Mouse (Mus musculus) left cerebral cortex, adult 18-20 months (tissue): ENCODE measurements at regions not wholly inside any gene's neighbourhood (a gene's known extent, or its start where the extent isn't known, plus 50 kb on each side); places are given as distances from the start of the nearest gene placed in this dataset.
"Not testable (repeated sequence)": the region's sequence is repeated elsewhere in the genome, so short reads cannot be mapped to it uniquely, and the experiment has no call there.

Experiments
- DNase-seq, 2 experiments: peaks; one replicate each; pipeline ENCODE4 v3.0.0; 2021 to 2022; ENCODE audit warnings: low spot score in 2 of 2, mixed read lengths in 1 of 2

DNA sequence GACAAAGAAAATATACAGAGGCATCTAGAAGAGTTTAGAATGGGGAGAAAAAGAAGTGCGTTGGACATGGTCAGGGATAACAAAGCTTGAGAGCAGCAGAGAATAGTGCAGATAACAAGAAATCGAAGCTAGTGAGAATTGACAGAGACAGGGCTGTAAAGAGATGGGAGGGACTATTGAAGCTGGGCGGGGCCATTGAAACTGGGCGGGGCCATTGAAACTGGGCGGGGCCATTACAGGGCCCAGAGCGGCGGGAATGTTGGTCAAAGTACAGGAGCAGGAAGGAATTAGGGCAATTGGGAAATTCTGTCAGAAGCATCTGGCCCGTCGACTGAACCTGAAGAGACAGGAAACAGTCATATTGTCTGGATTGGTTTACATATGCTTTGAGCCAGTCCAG, 243.3 kb upstream of the Srek1ip1 start:
- DNase-seq: no peak

DNA sequence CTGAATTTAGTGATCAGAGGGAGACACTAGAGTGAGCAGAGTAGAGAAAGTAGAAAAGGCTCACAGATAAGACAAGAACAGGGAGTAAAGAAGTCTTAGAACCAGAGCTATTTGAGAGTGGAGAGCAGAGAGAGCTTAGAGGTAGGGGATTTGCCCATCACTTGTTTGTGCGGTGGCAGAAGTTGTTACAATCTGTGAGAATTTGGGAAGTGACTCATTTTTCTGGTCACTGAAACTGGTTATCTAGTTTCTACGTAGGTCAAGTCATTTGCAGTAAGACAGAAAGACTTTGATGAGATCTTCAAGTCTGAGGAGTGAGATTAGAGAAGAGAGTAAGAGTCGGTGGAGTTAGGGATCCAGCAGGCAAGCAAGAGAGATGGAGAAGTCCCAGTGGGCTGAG, 239.0 kb upstream of the Srek1ip1 start:
- DNase-seq: no peak

DNA sequence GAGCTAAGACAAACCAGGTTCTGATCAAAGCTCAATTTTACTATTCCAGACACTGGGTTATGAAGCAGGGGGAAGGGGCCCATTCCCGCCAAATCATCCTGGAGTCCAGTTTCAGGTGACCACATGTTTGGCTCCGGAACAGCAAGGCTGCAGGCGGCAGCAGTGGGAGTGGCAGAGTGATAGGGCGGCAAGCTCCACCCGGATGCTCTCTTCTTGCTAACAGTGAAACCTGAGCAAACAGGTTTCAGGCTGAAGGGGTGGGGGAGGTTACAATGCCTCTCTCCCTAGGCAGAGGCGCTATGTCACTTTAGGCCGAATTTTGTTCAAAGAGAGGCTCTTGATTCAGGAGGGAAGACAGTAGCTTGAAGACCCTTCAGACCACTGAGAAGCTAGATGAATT, 235.7 kb upstream of the Srek1ip1 start:
- DNase-seq: not testable (repeated sequence)

DNA sequence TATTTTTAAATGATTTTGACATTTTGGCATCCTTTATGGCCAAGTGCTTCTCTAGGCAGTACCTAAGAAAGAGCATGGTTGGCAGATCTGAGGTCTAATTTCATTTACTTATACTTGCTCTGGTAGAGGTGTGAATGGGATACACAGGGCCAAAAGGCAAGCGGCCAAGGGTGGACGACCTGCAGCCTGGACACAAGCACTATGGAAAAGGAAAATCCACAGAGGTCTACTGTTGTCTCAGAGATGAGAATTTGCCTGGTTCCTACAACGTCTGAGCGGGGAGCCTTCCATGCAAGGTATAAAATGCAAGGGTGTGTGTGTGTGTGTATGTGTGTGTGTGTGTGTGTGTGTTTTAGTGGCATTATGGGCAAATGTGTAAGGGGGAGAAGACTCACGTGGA, 232.4 kb upstream of the Srek1ip1 start:
- no peak for DNase-seq

DNA sequence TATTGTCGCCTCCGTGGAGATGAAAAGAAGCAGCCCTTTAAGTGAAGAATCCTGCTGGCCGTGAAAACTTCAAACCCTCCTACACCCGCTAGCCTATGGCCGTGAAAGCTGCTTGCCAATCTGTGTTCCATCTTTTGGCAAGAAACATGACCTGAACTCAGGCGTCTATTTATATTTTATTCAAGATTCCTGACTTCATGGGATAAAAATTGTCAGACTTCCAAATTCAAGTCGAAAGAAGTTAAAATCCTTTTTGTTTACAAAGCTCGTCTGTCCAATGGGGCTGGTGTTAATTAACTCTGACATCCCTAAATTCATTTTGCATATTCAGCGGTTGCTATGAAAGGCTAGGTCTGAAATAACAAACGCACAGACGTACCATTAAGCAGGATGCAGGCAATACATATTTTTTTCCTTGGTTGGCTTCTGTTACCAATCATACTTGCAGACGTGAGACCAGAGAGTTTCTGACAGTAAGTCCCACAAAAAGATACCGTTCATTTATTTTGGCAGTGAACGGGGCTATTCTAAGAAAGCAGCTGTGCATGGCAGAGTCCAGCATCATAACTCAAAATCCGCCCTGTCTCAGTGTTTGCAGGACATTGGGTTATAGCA, 231.7 kb upstream of the Srek1ip1 start:
- no peak for DNase-seq

DNA sequence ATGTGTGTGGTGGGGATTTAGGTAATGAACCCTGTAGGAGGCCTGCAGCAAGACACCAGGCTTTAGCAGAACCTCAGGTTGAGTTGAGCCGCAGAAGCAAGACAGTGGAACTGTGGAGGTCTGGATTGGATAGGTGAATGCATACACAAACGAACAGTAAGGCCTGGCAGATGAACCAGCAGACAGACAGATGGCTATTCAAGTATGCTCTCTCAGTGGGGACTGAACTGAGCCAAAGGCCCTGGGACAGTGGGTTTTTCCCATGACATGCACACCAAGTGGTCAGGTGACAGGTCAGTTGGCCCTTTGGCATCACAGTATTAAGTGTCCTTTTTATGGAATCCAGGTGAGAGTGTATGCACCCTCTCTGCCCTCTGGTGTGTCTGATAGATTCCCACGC, 229.7 kb upstream of the Srek1ip1 start:
- no peak for DNase-seq

DNA sequence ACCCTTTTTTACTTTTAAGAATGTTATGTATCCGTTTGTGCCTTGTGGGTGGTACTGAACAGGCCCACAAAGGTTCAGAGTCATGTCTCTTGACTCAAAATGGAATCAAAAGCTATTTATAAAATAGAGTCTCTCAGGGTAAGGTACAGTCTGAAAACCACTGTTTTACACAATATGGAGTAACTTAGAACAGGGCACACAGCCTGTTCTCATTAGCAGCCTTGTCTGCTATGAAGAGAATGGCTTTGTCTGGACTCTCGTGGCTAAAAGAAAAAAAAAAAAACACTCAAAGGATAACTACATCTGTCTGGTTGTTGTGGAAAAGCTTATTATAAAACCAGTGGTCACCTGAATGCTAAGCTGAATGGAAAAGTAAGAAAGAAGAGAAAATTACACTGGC, 229.3 kb upstream of the Srek1ip1 start:
- no peak for DNase-seq

DNA sequence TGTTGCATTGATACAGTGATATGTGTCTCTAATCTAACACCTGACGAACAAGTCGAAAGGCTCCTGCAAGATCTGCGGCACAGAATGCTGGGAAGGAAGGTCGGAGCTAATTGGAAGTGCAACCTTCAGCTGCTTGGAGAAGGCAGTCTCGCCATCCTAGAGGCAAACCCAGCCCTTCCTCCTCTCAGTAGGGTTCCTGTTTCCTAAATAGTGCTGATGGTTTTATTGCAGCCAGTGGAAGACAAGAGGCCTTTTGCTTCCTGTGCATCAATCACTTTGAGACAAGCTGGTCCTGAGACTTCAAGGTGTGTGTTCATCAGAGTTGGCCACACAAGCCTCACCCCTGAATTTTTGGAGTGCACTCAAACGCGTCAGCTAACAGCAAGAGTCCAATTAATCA, 228.4 kb upstream of the Srek1ip1 start:
- DNase-seq: no peak

DNA sequence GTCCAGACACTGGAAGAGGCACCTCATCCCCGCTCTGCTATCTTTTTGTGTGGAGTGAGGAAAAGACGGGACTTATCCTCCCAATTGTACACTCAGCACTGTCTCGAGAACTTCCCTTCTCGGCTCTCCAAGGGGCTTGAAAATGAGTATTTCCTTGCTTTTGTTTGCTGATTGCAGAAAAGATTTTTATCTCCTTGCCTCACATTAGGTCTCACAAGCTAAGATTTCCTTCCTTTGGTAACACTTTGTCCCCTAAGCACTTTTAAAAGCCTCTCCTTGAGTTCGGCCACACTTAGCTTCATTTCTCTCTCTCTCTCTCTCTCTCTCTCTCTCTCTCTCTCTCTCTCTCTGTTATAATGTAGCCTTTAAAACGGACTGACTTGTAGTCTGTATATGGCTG, 222.5 kb upstream of the Srek1ip1 start:
- DNase-seq: no peak

DNA sequence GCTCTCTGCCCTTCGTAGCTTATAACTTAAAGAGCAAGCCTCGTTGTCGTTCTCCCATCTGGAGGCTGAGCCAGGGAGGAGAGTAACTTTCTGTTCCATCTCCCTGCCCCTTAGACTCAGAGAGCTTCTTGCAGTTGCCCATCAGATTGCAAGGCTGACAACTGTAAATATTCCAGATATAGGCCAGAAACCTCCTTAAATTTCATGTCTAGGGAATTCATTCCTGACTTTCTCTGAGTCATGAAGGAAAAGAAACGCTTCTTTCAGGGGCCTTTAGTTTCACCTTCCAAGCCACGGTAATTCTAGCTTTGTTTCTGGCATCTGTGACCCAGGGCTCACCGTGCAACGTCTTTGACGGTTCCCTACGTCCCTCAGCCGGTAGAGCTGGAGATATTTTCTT, 220.0 kb upstream of the Srek1ip1 start:
- DNase-seq: no peak

DNA sequence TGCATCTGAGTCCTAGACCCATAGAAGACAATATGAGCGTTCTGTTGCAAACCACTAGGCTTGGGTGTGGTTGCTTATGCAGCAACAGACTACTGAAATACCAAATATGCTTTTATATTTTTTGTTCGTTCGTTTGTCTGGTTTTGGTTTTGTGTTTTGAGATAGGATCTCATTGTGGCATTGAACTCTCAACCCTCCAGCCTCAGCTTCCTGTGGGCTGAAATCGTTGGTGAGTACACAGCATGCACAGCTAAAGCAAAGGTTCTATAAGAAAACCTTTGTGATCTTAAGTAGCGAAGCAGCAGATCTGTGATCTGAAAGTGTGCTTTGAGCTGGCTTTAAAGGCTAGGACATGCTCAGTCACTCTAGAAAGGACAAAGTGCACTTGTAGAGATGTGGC, 217.9 kb upstream of the Srek1ip1 start:
- DNase-seq: no peak

DNA sequence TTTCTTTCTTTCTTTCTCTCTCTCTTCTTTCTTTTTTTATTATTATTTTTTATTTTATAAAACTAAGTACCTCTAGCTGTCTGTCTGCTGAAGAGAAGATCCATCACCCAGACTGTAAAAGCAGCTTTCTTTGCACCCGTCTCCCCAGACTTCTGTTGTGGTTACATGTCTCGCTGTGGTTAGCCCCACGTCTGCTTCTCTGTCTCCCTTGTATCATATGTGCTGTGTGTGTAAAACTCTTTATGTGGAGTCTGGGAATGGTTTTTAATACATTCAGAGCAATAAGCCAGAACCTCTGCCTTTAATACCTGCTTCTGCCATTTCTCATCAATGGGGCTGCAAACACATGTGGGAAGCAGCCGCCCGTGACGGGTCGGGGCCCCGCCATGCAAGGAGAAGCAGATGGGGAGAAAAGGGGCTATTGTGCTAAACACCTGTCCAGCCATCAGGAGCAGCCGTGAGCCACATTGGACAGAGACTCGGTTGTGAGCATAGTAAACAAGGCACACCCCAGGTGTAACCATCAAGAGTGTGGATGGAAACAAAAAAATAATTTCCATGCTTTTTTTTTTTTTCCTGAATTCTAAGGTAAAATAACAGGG, 216.0 kb upstream of the Srek1ip1 start:
- DNase-seq: no peak

DNA sequence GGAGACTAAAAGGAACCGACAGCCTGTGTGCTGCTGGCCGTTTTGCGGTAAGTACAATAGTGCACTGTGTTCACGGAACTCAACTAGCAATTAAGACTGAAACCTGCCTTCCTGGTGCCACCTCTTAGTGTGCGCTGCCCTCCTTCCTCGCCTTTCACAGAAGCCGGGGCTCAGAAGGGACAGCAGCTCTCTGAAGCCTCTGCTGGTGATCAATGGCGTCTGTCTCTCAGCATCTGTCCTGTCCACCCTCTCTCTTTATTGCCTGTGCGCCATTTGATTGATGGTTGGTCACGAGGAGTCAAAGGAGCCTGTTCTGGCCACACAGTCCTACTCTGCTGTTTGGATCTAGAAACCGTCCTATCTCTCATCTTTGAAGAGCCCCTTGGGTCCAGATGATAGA, 214.4 kb upstream of the Srek1ip1 start:
- no peak for DNase-seq

DNA sequence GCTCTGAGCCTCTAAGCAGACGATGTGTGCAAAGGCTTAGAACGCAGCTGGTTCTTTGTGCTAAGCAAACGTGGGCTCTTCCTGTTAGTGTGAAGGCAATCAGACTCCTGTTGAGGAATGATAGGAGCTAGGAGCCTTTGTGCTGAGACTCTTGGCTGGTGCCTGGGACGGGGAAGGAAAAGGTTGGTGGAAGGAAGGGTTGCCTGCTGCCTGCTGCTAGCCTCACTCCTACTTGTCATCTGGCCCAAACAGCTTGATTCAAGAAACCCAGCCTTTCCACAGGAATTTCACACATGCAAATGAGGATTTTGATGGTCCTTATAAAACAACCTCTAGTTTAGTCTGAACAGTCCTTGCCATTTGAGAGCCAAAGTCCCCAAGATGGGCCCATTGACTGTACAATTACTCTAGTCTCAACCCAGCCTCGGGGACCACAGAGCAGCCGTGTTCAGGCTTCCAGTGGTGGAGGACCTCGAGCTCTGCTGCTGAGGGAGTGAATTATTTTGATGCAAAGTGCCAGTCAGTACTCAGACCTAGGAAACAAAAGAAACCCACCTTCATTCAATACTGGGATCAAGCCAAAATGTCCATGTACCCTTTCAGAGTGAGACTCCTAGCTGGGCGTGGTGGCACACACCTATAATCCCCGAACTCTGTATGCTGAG, 211.5 kb upstream of the Srek1ip1 start:
- peak in 1 of 2 experiments; percentile 39 for DNase-seq
